Mouse (Mus musculus): ENCODE measurements around the gene Ttc28.

DNA sequence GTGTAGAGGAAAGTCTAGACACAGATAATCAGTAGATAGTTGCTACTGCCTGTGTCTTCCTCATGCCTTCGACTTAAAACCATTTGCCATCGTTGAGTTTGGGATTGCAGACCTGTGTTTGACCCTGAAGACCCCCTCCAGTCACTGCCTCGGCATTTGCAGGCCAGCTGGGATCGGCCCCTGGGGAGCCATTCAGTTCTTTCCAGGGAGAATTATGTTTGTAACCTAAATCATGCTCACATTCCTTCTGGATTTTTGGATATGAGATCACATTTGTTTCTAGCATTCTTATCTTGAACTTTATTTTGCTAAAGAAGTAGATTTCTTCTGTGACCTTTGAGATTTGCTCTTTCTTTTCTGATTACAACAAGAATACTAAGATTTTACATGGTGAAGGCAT is 80.5 kb downstream of the Ttc28 start:
- no peak for TF ChIP-seq GATA1 (IDR thresholded peaks at IDR 0.05; ENCODE audit: borderline replicate concordance, low read length)
- TF ChIP-seq FLI1 (IDR thresholded peaks at IDR 0.05; ENCODE audit: low read length): no peak
